Mouse (Mus musculus) limb, embryonic 14.5 days (tissue): ENCODE measurements around the gene Lnpep. TPM values are rescaled to one million over a fixed set of nuclear protein-coding genes. Genes with fewer than 3 reads are reported as not detected.
"Not testable (repeated sequence)": the region's sequence is repeated elsewhere in the genome, so short reads cannot be mapped to it uniquely, and the experiment has no call there.

Experiments
- ATAC-seq: fragments of 200-750 bp; cut with Nextera tagmentation; 2 replicates; pipeline ENCODE4 v1.8.0; 2017; ENCODE audit warnings: low read depth, moderate number of reproducible peaks, moderate TSS enrichment; ENCODE audit not compliant: low FRiP score
- DNase-seq: peaks from one replicate; pipeline ENCODE4 v3.0.0-alpha.2; 2015; ENCODE audit warnings: low spot score
- H3K27ac ChIP-seq: fragments of 300-500 bp; sonication (generic); replicated peaks from 2 replicates; pipeline ENCODE4 v1.5.1; 2014; ENCODE audit warnings: low read depth, mild to moderate bottlenecking, low read length, moderate library complexity, mixed read lengths
- H3K27me3 ChIP-seq: fragments of 300-500 bp; sonication (generic); 2 replicates; pipeline ENCODE4 v1.6.1; 2014; ENCODE audit warnings: low read length, mixed read lengths; ENCODE audit not compliant: control insufficient read depth, insufficient read depth
- H3K36me3 ChIP-seq: fragments of 300-500 bp; sonication (generic); 2 replicates; pipeline ENCODE4 v1.6.1; 2014; ENCODE audit warnings: mild to moderate bottlenecking, low read length, moderate library complexity, mixed read lengths; ENCODE audit not compliant: control insufficient read depth, insufficient read depth
- H3K4me1 ChIP-seq: fragments of 300-500 bp; sonication (generic); 2 replicates; pipeline ENCODE4 v1.6.1; 2014; ENCODE audit warnings: antibody characterized with exemption, low read length, mixed read lengths; ENCODE audit not compliant: control insufficient read depth, insufficient read depth
- H3K4me2 ChIP-seq: fragments of 300-500 bp; sonication (generic); replicated peaks from 2 replicates; pipeline ENCODE4 v1.6.1; 2014; ENCODE audit warnings: low read depth, mild to moderate bottlenecking, low read length, moderate library complexity; ENCODE audit not compliant: severe bottlenecking
- H3K4me3 ChIP-seq: fragments of 300-500 bp; sonication (generic); replicated peaks from 2 replicates; pipeline ENCODE4 v1.5.1; 2014; ENCODE audit warnings: low read length
- H3K9ac ChIP-seq: fragments of 300-500 bp; sonication (generic); 2 replicates; pipeline ENCODE4 v1.6.1; 2014; ENCODE audit warnings: mild to moderate bottlenecking, low read depth, low read length, moderate library complexity; ENCODE audit not compliant: severe bottlenecking
- H3K9me3 ChIP-seq: fragments of 300-500 bp; sonication (generic); 2 replicates; pipeline ENCODE4 v1.6.1; 2016; ENCODE audit warnings: low read length; ENCODE audit not compliant: control insufficient read depth
- POLR2A ChIP-seq: fragments of 200-500 bp; IDR thresholded peaks from 2 replicates; pipeline ENCODE4 v1.8.0; 2012; ENCODE audit warnings: inconsistent platforms, mild to moderate bottlenecking, moderate library complexity, borderline replicate concordance; ENCODE audit not compliant: insufficient read depth, insufficient read length; ENCODE audit errors: extremely low read depth
- WGBS: fragments of 180-500 bp; shearing (Covaris S2); extraction: QIAGEN DNeasy Blood & Tissue Kit; methylation state at CpG from one replicate; pipeline ENCODE4 v1.1.7; 2014; 5-methylcytosine and 5-hydroxymethylcytosine counted together
- polyA plus RNA-seq, 2 experiments: library from polyadenylated mRNA; depleted of rRNA in 1 of 2; stranded (reverse) in 1 of 2; unstranded in 1 of 2; fragments of >200 nt; fragmentation: Nextera tagmentation in 1 of 2; extraction: Ambion mirVana in 1 of 2; gene quantifications; 2 replicates each; pipeline versions ENCODE4 v1.2.1 to v1.2.3; 2012 to 2014

The Lnpep gene
- polyA plus RNA-seq, 2 experiments = 10.5 to 14.0 TPM

DNA sequence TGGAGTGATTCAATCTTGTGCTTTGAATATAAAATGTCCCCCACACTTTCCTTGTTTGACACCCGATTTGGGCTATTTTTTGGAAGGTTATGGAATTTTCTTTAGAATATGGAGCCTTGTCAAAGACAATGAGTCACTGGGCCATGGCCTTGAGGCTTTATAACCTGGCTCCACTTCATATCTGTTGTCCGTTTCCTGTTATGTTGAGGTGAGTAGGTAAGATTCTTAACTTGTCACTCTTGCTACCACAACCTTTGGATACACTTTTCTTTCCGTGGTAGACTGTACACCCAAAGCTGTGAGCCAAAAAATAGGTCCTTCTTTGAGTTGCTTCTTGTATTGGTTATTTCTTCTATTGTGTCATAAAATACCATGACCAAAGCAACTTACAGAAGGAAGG lies 12.5 kb upstream of the Lnpep start:
- 76% methylated on average over 3 of the region's 3 CpGs for WGBS
- Histone ChIP-seq H3K9me3 (no peaks in the 10 kb centered on the region), H3K27ac (no peak overlapping the region), H3K4me3 (no peak overlapping the region), H3K27me3 (no peaks in the 10 kb centered on the region), H3K4me1 (no peaks in the 10 kb centered on the region), H3K4me2 (no peak overlapping the region), H3K9ac (no peak overlapping the region), H3K36me3 (no peaks in the 10 kb centered on the region)
- no peak for ATAC-seq
- no peak for TF ChIP-seq POLR2A
- DNase-seq = no peak

DNA sequence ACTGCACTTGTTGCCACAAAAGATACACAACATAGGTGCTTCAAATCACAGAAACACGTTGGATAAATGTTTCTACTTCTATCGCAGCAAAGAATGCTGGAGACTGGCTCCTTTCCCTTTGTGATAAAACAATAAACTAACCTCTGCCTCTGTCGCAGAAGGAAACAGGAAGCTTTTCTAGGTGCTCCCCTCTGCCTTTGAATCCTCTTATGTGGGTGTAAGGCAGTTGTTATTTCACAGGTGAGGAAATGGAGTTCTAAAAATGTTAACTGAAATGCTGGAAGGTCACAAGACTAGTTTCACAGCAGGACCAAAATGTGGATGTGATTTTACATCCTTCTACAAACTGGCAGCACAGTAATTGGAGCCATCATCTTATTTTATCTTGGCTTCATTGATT lies 11.3 kb upstream of the Lnpep start:
- no peak for TF ChIP-seq POLR2A
- H3K4me1 ChIP-seq = no peaks in the 10 kb centered on the region
- H3K9ac ChIP-seq = no peak overlapping the region
- H3K4me2 ChIP-seq = no peak overlapping the region
- 28% methylated on average over 3 of the region's 3 CpGs for WGBS
- no peak overlapping the region for H3K4me3 ChIP-seq
- no peak overlapping the region for H3K27ac ChIP-seq
- H3K27me3 ChIP-seq = no peaks in the 10 kb centered on the region
- H3K36me3 ChIP-seq = no peaks in the 10 kb centered on the region
- H3K9me3 ChIP-seq = no peaks in the 10 kb centered on the region
- DNase-seq = no peak
- ATAC-seq = no peak

DNA sequence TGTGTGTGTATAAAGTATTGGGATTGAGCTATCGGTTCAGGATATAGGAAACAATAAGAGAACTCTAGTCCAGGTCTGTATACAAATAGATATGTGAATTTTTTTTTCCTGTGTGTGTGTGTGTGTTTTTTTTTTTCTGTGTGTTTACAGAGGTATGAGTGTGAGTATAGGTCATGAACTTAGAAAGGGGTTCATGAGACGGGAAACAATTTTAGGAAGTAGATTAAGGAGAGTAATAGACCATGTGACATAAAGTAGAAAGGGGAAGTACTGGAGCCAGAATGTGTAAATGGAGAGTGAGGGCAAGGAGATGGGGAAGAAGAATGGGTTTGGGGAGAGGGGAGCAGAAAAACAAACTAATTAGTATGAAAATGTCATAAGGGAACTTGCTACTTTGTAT lies 9.2 kb upstream of the Lnpep start:
- Histone ChIP-seq H3K4me3 (no peak overlapping the region), H3K9ac (no peak overlapping the region), H3K36me3 (no peaks in the 10 kb centered on the region), H3K27ac (no peak overlapping the region), H3K4me1 (no peaks in the 10 kb centered on the region), H3K4me2 (no peak overlapping the region), H3K27me3 (no peaks in the 10 kb centered on the region), H3K9me3 (no peaks in the 10 kb centered on the region)
- no peak for TF ChIP-seq POLR2A
- no peak for DNase-seq
- ATAC-seq = no peak
- WGBS = 87% methylated on average over 2 of the region's 2 CpGs

DNA sequence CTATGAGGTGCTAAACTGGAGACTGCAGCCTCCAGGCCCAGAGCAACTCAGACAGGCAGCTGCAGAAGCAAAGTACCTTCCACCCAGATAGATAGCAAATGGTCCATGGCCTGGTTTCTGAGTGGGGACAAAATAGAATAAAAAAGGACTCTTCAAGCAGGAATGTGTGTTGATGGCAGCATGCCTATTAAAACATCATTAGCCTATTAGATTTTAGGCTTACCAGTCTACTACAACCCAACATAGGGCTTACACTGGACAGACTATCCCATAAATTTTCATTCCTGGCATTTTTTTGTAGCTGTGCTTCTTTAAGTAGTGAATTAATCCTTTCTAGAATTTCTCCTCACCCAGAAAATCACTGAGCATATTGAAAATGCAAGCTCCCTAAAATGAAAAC lies 7.1 kb upstream of the Lnpep start:
- ATAC-seq = no peak
- no peak overlapping the region for H3K4me3 ChIP-seq
- H3K9me3 ChIP-seq = no peaks in the 10 kb centered on the region
- no peaks in the 10 kb centered on the region for H3K27me3 ChIP-seq
- no peaks in the 10 kb centered on the region for H3K4me1 ChIP-seq
- no peak overlapping the region for H3K9ac ChIP-seq
- H3K4me2 ChIP-seq = no peak overlapping the region
- no peak for DNase-seq
- H3K27ac ChIP-seq = no peak overlapping the region
- TF ChIP-seq POLR2A = no peak
- H3K36me3 ChIP-seq = no peaks in the 10 kb centered on the region

GRCm38 (mm10) chr17:17628237-17628879 lies 3.5 kb upstream of the Lnpep start:
- H3K27ac ChIP-seq, H3K9ac ChIP-seq, ATAC-seq, DNase-seq, H3K4me2 ChIP-seq, H3K4me1 ChIP-seq, H3K27me3 ChIP-seq, H3K36me3 ChIP-seq, H3K4me3 ChIP-seq, H3K9me3 ChIP-seq: not testable (repeated sequence)
- WGBS = 93% methylated on average over 7 of the region's 7 CpGs

DNA sequence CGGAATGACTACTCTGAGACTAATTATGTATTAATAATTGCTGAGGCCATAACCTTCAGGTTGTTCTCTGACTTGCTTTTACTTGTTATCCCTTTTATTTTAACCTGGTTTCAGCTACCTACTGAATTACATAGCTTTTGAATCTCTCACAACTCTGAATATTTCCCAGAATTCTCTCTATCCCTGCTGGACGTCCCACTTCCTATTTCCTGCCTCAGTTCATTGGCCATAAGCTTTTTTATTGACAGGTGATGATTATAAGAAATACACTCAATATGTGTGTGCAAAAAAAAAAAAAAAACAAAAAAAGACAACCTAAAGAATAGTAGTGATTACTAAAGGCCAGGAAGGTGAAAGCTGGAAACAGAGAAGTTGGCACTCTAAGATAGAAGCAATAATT lies 2.7 kb upstream of the Lnpep start:
- Histone ChIP-seq H3K36me3 (no peaks in the 10 kb centered on the region), H3K9ac (no peak overlapping the region), H3K27ac (no peak overlapping the region), H3K4me3 (no peak overlapping the region), H3K4me2 (no peak overlapping the region), H3K9me3 (no peaks in the 10 kb centered on the region), H3K27me3 (no peaks in the 10 kb centered on the region), H3K4me1 (peaks cover 13% of the 10 kb centered on the region)
- 78% methylated on average over 2 of the region's 2 CpGs for WGBS
- no peak for DNase-seq
- no peak for TF ChIP-seq POLR2A
- no peak for ATAC-seq
